Mouse (Mus musculus): ENCODE data around the gene Spdl1.

DNA sequence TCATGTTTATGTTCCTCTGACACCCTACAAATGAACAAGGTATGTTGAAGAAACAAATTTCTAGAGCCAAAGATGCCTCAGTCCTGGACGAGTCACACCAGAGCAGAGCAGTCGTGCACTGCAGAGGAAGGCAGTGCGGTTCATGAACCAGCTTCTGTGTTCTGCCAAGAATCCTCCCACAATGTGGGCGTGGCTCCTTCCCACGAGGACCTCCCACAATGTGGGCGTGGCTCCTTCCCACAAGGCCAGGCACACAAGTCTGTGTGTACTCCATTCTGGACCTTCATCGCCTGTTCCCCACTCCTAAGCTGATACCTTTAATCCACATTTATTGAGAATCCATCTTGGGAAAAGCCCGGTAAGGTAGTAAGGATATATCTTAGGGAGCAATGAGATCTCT is 41.6 kb downstream of the Spdl1 start:
- no peak for TF ChIP-seq TAL1 (IDR thresholded peaks at IDR 0.05; ENCODE audit: low read length)
- no peak for TF ChIP-seq GATA1 (IDR thresholded peaks at IDR 0.05; ENCODE audit: low read length)

Data from erythroblast, embryonic 14.5 days (primary cell).